Mouse (Mus musculus) olfactory bulb, adult 2 months (tissue): ENCODE results near the gene Slc38a5. TPM values are rescaled to one million over a fixed set of nuclear protein-coding genes. Genes with fewer than 3 reads are reported as not detected.
"Not testable (repeated sequence)": the region's sequence is repeated elsewhere in the genome, so short reads cannot be mapped to it uniquely, and the experiment has no call there.

Experiments
- H3K27ac ChIP-seq: fragments of 200-500 bp; 2 replicates; pipeline ENCODE4 v1.5.1; 2012; ENCODE audit warnings: low read depth, low read length; ENCODE audit not compliant: insufficient read depth
- H3K4me1 ChIP-seq: fragments of 200-500 bp; 2 replicates; pipeline ENCODE4 v1.6.1; 2012; ENCODE audit warnings: low read length; ENCODE audit not compliant: control insufficient read depth, insufficient read depth
- H3K4me3 ChIP-seq: fragments of 200-500 bp; 2 replicates; pipeline ENCODE4 v1.5.1; 2012; ENCODE audit warnings: mild to moderate bottlenecking, low read depth, low read length, moderate library complexity; ENCODE audit not compliant: insufficient read depth
- CTCF ChIP-seq: fragments of 200-500 bp; IDR thresholded peaks from 2 replicates; pipeline ENCODE4 v1.5.1; 2012; ENCODE audit warnings: low read depth, mild to moderate bottlenecking, low read length, moderate library complexity; ENCODE audit not compliant: insufficient read depth
- POLR2A ChIP-seq: fragments of 200-500 bp; IDR thresholded peaks from 2 replicates; pipeline ENCODE4 v1.6.1; 2012; ENCODE audit warnings: mild to moderate bottlenecking, low read depth, low read length, moderate library complexity; ENCODE audit not compliant: insufficient read depth
- WGBS: fragments of 180-500 bp; shearing (Covaris S2); methylation state at CpG from one replicate; pipeline ENCODE4 v1.1.7; 2018; 5-methylcytosine and 5-hydroxymethylcytosine counted together
- polyA plus RNA-seq: library from polyadenylated mRNA; stranded (reverse); fragments of >200 nt; gene quantifications from 2 replicates; pipeline ENCODE4 v1.2.4, GENCODE M21; 2012; ENCODE audit warnings: low replicate concordance; ENCODE audit not compliant: missing spikeins, insufficient read depth, insufficient read length

Slc38a5 gene
- polyA plus RNA-seq, 1 experiment, result not detected

- TF ChIP-seq CTCF, result no peak
- 36% methylated on average over 10 of the region's 10 CpGs for WGBS
- no peak overlapping the region for H3K4me3 ChIP-seq
- no peaks in the 10 kb centered on the region for H3K4me1 ChIP-seq
- H3K27ac ChIP-seq, result no peak overlapping the region
Observed at GRCm38 (mm10) chrX:8272000-8272399, 1.1 kb downstream of the Slc38a5 start.

GRCm38 (mm10) chrX:8274056-8274455, 3.1 kb downstream of the Slc38a5 start:
- Histone ChIP-seq H3K4me3 (no peak overlapping the region), H3K4me1 (no peaks in the 10 kb centered on the region), H3K27ac (no peak overlapping the region)
- no peak for TF ChIP-seq CTCF
- no peak for TF ChIP-seq POLR2A
- WGBS, result 92% methylated on average over 5 of the region's 5 CpGs

DNA sequence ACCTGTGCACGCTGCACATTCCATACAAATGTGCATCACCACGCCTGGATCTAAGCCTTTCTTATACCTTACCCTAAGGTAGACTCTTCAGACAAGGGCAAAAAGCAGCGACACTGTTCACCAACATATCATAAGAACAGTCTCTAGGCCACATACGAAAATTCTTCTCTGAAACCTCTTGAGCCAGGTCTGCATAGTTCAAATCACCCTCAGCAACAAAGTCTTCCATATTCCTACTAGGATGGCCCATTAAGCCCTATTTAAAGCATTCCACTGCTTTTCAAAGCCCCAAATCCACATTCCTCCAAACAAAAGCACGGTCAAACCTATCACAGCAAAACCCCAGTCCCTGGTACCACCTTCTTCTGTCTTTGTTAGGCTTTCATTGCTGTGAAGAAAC, 17.7 kb downstream of the Slc38a5 start:
- no peak overlapping the region for H3K4me3 ChIP-seq
- no peak overlapping the region for H3K27ac ChIP-seq
- H3K4me1 ChIP-seq, result no peaks in the 10 kb centered on the region
- no peak for TF ChIP-seq CTCF
- TF ChIP-seq POLR2A, result no peak
- WGBS, result 76% methylated on average over 5 of the region's 5 CpGs

- 100% methylated on average over 1 of the region's 1 CpGs for WGBS
Observed at GRCm38 (mm10) chrX:8309302-8309701, 38.4 kb downstream of the Slc38a5 start.

DNA sequence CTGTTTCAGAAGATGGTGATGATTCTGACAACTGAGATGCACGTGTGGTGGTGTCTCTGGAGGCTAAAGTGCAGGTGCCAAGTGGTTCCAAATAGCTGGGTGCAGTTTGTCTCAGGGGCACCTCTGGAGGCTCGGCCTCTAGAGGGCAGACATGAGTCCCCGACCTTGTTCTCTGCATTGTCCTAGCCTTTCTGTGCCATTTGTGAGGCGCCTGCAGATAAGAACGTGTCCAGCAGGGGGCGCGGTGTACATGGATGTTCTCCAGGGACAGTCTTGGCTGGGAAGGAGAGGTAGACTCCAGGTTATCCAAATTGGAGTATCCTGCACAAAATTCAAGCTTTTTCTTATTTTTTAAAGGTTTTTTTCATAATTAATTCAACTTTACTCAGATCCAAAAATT, 44.0 kb downstream of the Slc38a5 start:
- 7% methylated on average over 7 of the region's 7 CpGs for WGBS
- not testable (repeated sequence) for H3K4me3 ChIP-seq, H3K27ac ChIP-seq, H3K4me1 ChIP-seq

More at GRCm38 (mm10) chrX:8309302-8309701, 38.4 kb downstream of the Slc38a5 start:
- Histone ChIP-seq H3K4me3 (no peak overlapping the region), H3K27ac (no peak overlapping the region), H3K4me1 (no peaks in the 10 kb centered on the region)
- TF ChIP-seq POLR2A (no peak), CTCF (no peak)

GRCm38 (mm10) chrX:8327124-8327523, 56.2 kb downstream of the Slc38a5 start, which contains the start of gene Ssxb10:
Gene Ssxb10, plus strand, starts transcription at chrX:8327424.
- WGBS, result 66% methylated on average over 2 of the region's 2 CpGs
- Histone ChIP-seq H3K4me3 (no peak within 1 kb of the TSS), H3K27ac (no peak within 1 kb of the TSS), H3K4me1 (no peaks in the 10 kb centered on the region)
- TF ChIP-seq POLR2A (no peak), CTCF (no peak)

Other genes starting within 250 kb of the Slc38a5 start
- not detected in 2 replicates for gene Suv39h1, start 196.4 kb upstream of the Slc38a5 start, polyA plus RNA-seq
- gene Was, start 180.6 kb upstream of the Slc38a5 start, polyA plus RNA-seq, result not detected in 2 replicates
- 69.5 TPM in 1 of 2 replicates, not detected in the other for gene Wdr13, start 138.2 kb upstream of the Slc38a5 start, polyA plus RNA-seq
- gene Rbm3, start 125.3 kb upstream of the Slc38a5 start, polyA plus RNA-seq, result 332 TPM in 1 of 2 replicates, not detected in the other
- gene Tbc1d25, start 95.0 kb upstream of the Slc38a5 start, polyA plus RNA-seq, result not detected in 2 replicates
- gene Ebp, start 77.6 kb upstream of the Slc38a5 start, polyA plus RNA-seq, result not detected in 2 replicates
- gene Porcn, start 64.6 kb upstream of the Slc38a5 start, polyA plus RNA-seq, result not detected in 2 replicates
- not detected in 2 replicates for gene Ftsj1, start 18.7 kb upstream of the Slc38a5 start, polyA plus RNA-seq
- gene Ssxb10, start 56.3 kb downstream of the Slc38a5 start, polyA plus RNA-seq, result not detected in 2 replicates
- gene Ssxb9, start 95.8 kb downstream of the Slc38a5 start, polyA plus RNA-seq, result not detected in 2 replicates
- not detected in 2 replicates for gene Ssxb1, start 142.2 kb downstream of the Slc38a5 start, polyA plus RNA-seq
- not detected in 2 replicates for gene Ssxb2, start 190.6 kb downstream of the Slc38a5 start, polyA plus RNA-seq